Mouse (Mus musculus): ENCODE results near the gene Prok2. TPM values are rescaled to one million over a fixed set of nuclear protein-coding genes. Genes with fewer than 3 reads are reported as not detected.
A peak's percentile ranks its signal among the peaks of the same experiment; 100 is the strongest.

The Prok2 gene
- polyA plus RNA-seq, 2 experiments, result 0.43 to 2.0 TPM

DNA sequence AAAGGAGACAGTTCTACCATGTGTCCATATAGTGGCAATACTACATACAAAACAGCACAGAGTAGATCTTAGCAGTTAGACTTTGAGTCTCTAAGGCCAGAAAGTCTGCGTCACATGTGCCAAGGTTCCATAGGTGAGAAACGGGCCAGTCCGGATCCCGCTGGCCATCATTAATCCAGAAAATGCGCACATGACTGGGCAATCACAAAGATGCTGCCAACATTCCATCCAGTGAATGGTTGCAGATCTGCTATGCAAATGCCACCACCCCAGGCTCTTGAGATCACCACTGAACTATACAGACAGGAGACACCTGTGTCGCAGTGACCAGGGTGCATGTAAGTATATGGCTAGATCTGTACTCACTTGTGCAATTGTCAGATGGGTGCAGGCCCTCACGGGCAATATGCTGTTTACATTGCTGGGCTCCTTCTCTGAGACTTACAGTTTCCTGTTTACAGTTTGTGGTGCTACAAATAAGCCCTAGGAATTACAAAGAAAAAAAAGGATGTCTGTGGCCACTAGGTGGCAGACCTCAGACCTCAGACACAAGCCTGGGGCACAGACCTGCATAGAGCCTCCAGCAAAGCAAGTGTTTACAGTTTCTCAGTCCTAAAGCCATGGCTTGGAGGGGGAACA lies 55.6 kb downstream of the Prok2 start:
- H3K36me3 ChIP-seq (ENCODE audit: control insufficient read depth, insufficient read depth, low read length), result no peaks in the 10 kb centered on the region
- no peak overlapping the region for H3K27ac ChIP-seq (replicated peaks; ENCODE audit: low read depth, low read length)
- H3K27me3 ChIP-seq (ENCODE audit: control insufficient read depth, insufficient read depth, low read length), result no peaks in the 10 kb centered on the region
- ATAC-seq (ENCODE audit: low FRiP score, low read depth) (no peak), DNase-seq (ENCODE audit: low spot score) (peak; percentile 62)
- H3K9me3 ChIP-seq (ENCODE audit: control insufficient read depth, low read length), result no peaks in the 10 kb centered on the region
- H3K4me1 ChIP-seq (ENCODE audit: control insufficient read depth, insufficient read depth, low read length), result peaks cover 15% of the 10 kb centered on the region
- H3K9ac ChIP-seq (ENCODE audit: low read depth, low read length, severe bottlenecking), result no peak overlapping the region
- no peak for TF ChIP-seq POLR2A (IDR thresholded peaks at IDR 0.05; ENCODE audit: borderline replicate concordance, extremely low read depth, insufficient read depth, insufficient read length)
- H3K4me2 ChIP-seq (replicated peaks; ENCODE audit: low read depth, low read length, severe bottlenecking), result no peak overlapping the region
- H3K4me3 ChIP-seq (replicated peaks; ENCODE audit: low read length), result no peak overlapping the region
- 78% methylated on average over 7 of the region's 7 CpGs for WGBS

GRCm38 (mm10) chr6:99669481-99670325 lies 56.5 kb downstream of the Prok2 start:
- Histone ChIP-seq H3K27ac (replicated peaks; ENCODE audit: low read depth, low read length) (no peak overlapping the region), H3K4me1 (ENCODE audit: control insufficient read depth, insufficient read depth, low read length) (peaks cover 21% of the 10 kb centered on the region), H3K9ac (ENCODE audit: low read depth, low read length, severe bottlenecking) (no peak overlapping the region), H3K4me3 (replicated peaks; ENCODE audit: low read length) (no peak overlapping the region), H3K9me3 (ENCODE audit: control insufficient read depth, low read length) (no peaks in the 10 kb centered on the region), H3K36me3 (ENCODE audit: control insufficient read depth, insufficient read depth, low read length) (no peaks in the 10 kb centered on the region), H3K4me2 (replicated peaks; ENCODE audit: low read depth, low read length, severe bottlenecking) (no peak overlapping the region), H3K27me3 (ENCODE audit: control insufficient read depth, insufficient read depth, low read length) (no peaks in the 10 kb centered on the region)
- TF ChIP-seq POLR2A (IDR thresholded peaks at IDR 0.05; ENCODE audit: borderline replicate concordance, extremely low read depth, insufficient read depth, insufficient read length), result no peak
- 37% methylated on average over 5 of the region's 5 CpGs for WGBS
- no peak for ATAC-seq (ENCODE audit: low FRiP score, low read depth)
- DNase-seq (ENCODE audit: low spot score), result no peak

GRCm38 (mm10) chr6:99667290-99667689 lies 58.9 kb downstream of the Prok2 start:
- no peak for TF ChIP-seq POLR2A (IDR thresholded peaks at IDR 0.05; ENCODE audit: borderline replicate concordance, extremely low read depth, insufficient read depth, insufficient read length)
- DNase-seq (ENCODE audit: low spot score) (peak; percentile 41), ATAC-seq (ENCODE audit: low FRiP score, low read depth) (peak; percentile 48; the same call in 1 of the 2 replicates)
- 16% methylated on average over 8 of the region's 8 CpGs for whole genome bisulfite sequencing
- H3K27me3 ChIP-seq (ENCODE audit: control insufficient read depth, insufficient read depth, low read length), result no peaks in the 10 kb centered on the region
- H3K27ac ChIP-seq (replicated peaks; ENCODE audit: low read depth, low read length), result no peak overlapping the region
- peak overlapping the region; percentile 83; the same call in 1 of the 2 replicates for H3K4me3 ChIP-seq (replicated peaks; ENCODE audit: low read length)
- H3K4me2 ChIP-seq (replicated peaks; ENCODE audit: low read depth, low read length, severe bottlenecking), result peak overlapping the region; percentile 93
- no peaks in the 10 kb centered on the region for H3K36me3 ChIP-seq (ENCODE audit: control insufficient read depth, insufficient read depth, low read length)
- peaks cover 21% of the 10 kb centered on the region for H3K4me1 ChIP-seq (ENCODE audit: control insufficient read depth, insufficient read depth, low read length)
- no peak overlapping the region for H3K9ac ChIP-seq (ENCODE audit: low read depth, low read length, severe bottlenecking)
- H3K9me3 ChIP-seq (ENCODE audit: control insufficient read depth, low read length), result no peaks in the 10 kb centered on the region

DNA sequence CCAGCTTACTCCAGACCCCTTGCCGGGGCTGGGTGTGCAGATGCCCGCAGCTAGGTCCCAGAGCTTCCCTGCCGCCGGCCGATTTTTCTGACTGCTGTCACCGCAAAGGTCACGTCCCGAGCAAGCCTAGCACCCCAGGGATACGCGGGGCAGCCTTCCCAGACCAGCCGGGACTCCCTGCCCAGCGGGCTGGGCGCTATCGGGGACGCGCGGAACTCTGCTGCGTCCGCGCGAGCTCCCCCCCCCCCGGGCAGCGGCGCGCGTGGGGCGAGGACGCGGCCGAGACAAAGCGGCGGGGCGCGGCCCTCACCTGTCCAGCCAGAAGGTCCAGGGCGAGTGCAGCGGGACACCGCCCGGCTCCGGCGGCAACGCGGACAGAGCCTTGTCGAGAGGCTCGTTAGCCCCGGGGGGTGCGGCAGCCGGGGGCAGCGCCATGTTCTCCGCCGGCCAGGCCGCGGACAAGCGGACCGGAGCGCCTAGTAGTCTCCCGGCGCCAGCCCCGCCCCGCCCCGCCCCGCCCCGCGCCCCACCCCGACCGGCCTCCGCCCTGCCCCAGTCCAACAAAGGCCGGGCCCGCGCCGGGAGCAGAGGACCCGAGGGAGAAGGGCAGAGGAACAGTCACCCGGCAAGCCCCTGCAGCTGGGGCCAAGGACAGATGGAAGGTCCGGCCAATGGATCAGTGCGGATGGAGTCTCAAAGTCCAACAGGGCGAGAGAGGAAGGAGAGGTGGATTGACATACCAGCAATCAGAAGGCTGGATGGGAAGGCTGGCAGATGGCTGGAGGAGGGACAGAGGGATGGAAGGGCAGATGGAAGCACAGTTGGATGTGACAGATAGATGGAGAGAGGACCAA lies 59.6 kb downstream of the Prok2 start, which contains the start of the genes Eif4e3 and Gm20696:
TSS of gene Eif4e3 (minus strand) at position 454 of the 854 bp plus-strand sequence.
TSS of gene Gm20696 (minus strand) at position 480 of the 854 bp plus-strand sequence.
- H3K4me2 ChIP-seq (replicated peaks; ENCODE audit: low read depth, low read length, severe bottlenecking), result peak within 1 kb of the TSS; percentile 93
- H3K4me1 ChIP-seq (ENCODE audit: control insufficient read depth, insufficient read depth, low read length), result peaks cover 21% of the 10 kb centered on the region
- H3K27ac ChIP-seq (replicated peaks; ENCODE audit: low read depth, low read length), result 0 out of 2 replicates have a peak within 1 kb of the TSS, but pooled peaks have one; percentile 45
- no peaks in the 10 kb centered on the region for H3K27me3 ChIP-seq (ENCODE audit: control insufficient read depth, insufficient read depth, low read length)
- under 1% methylated on average over 44 of the region's 75 CpGs for WGBS
- H3K9me3 ChIP-seq (ENCODE audit: control insufficient read depth, low read length), result no peaks in the 10 kb centered on the region
- DNase-seq (ENCODE audit: low spot score) (peak; percentile 16), ATAC-seq (ENCODE audit: low FRiP score, low read depth) (peak; percentile 77)
- peak within 1 kb of the TSS; percentile 83 for H3K4me3 ChIP-seq (replicated peaks; ENCODE audit: low read length)
- H3K36me3 ChIP-seq (ENCODE audit: control insufficient read depth, insufficient read depth, low read length), result no peaks in the 10 kb centered on the region
- 0 out of 2 replicates have a peak, but pooled peaks have one; percentile 18 for TF ChIP-seq POLR2A (IDR thresholded peaks at IDR 0.05; ENCODE audit: borderline replicate concordance, extremely low read depth, insufficient read depth, insufficient read length)
- H3K9ac ChIP-seq (ENCODE audit: low read depth, low read length, severe bottlenecking), result peak within 1 kb of the TSS; percentile 89

Data from limb, embryonic 14.5 days (tissue).